Mouse (Mus musculus) common myeloid progenitor, adult 5-6 weeks (primary cell): ENCODE data around the gene Dpp10. TPM values are rescaled to one million over a fixed set of nuclear protein-coding genes. Genes with fewer than 3 reads are reported as not detected.

Experiments
- ATAC-seq: replicated peaks from 2 replicates; pipeline ENCODE4 v1.8.0; 2016; ENCODE audit warnings: low read depth, mild to moderate bottlenecking, moderate TSS enrichment, inconsistent platforms; ENCODE audit not compliant: poor library complexity, severe bottlenecking
- total RNA-seq: library from RNA; stranded (forward); fragments of 200-1000, 187-1606 nt; gene quantifications from 2 replicates; pipeline ENCODE4 v1.2.3, GENCODE M21; 2017

Gene Dpp10
- total RNA-seq, 1 experiment from 2014 or later = not detected

DNA sequence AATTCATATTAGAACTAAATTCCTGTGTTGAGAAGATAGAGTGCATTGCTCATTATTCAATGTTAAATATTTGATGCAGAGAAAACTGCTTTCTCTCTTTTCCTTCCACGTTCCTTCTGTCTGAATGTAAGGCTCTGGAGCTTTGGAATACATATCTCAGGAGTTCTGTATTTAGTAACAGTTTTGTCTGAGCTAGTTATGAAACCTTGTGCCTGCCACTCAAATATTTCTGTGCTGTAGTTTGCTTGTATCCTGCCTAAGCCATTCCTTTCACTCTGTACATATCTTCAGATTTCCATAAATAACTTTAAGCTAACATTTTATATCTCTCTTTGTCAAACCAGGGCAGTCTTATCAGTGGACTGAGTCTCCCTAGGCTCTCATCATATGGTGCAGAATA is 707.5 kb downstream of the Dpp10 start:
- ATAC-seq = no peak

- no peak for ATAC-seq
Measured at GRCm38 (mm10) chr1:123316886-123317285, 728.5 kb downstream of the Dpp10 start.
